Mouse (Mus musculus) embryo, embryonic 9.5 days (tissue): ENCODE results near the gene Gm7929.
"Not testable (repeated sequence)": the region's sequence is repeated elsewhere in the genome, so short reads cannot be mapped to it uniquely, and the experiment has no call there.

Source experiments
- DNase-seq: peaks from one replicate; pipeline ENCODE4 v3.0.0-alpha.2; 2017; ENCODE audit errors: extremely low spot score

The Gm7929 gene

DNA sequence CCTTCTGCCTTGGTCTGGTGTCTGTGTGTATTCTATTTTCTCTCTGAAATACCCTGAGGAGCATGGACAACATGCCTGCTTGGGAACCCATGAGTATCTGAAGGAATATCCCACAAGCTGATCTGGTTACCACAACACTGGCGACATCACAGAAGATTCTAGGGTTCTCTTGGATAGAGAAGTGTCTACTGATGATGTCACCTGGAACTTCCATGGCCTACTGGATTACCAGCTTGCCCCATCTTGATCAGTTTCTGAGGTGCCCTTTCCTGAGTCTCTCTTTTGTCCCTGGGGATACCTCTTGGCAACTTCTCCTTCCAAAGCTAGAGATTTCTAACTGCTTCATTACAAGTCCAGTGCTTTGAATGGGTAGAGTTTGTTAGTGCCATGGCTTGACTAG is at the start of gene Gm7929:
Gene Gm7929 (minus strand): TSS at position 101 of the 400 bp plus-strand sequence.
- not testable (repeated sequence) for DNase-seq

DNA sequence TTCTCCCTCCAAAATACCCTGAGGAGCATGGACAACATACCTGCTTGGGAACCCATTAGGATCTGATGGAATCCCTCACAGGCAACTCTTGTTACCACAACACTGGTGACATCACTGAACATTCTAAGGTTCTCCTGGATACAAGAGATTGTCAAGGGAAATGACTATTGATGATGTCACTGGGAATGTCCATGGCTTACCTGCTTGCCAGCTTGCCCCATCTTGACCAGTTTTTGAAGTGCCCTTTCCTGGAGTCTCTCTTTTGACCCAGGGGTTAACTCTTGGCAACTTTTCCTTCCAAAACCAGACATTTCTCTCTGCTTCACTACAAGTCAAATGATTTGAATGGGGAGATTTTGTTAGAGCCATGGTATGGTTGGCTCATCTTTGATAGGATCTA is 21.9 kb upstream of the Gm7929 start, which contains the start of gene Gm47189:
Gene Gm47189 (minus strand): TSS at position 101 of the 400 bp plus-strand sequence.
- DNase-seq = not testable (repeated sequence)

DNA sequence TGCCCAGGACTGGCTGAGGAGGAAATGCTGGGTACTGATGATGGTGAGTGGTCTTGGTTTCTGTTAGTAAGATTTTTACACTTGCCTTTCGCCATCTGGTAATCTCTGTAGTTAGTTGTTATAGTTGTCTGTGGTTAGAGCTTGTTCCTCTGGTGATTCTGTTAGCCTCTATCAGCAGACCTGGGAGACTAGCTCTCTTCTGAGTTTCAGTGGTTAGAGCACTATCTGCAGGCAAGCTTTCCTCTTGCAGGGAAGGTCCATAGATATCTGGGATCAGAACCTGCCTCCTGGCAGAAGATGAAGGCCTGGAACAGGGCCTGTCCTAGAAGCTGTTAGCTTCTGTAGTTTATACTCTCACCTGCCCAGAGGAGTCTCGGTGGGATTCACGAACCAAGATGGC is 5.5 kb upstream of the Gm7929 start:
- DNase-seq = not testable (repeated sequence)

DNA sequence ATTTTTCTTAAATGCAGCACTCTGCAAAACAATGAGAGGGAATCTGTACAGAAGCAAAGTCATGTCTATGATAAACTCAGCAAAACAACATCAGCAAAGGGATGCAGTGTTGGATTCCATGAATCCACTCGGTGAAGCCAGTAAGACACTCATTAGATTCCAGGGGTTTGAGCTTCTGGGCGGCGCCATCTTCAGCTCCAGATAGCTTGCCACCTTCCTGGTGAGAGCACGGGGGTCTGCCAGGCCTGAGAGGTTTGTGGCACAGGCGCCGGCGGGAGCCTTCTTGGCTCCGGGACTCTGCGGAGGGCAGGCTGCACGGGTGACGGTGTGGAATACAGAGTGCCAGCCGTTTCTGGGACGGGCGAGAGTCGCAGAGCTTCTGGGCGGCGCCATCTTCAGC is 27.0 kb downstream of the Gm7929 start:
- not testable (repeated sequence) for DNase-seq

DNA sequence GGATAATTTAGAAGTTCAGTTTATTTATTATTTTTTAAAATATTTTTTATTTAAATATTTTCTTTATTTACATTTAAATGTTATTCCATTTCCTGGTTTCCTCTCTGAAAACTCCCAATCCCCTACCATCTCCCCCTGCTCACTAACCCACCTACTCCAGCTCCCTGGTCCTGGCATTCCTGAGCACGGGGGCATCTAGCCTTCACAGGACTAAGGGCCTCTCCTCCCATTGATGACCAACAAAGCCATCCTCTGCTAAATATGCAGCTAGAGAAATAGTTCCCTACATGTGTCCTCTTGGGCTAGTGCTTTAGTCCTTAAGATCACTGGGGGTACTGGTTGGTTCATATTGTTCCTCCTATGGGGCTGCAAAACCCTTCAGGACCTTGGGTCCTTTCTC is 33.2 kb downstream of the Gm7929 start:
- not testable (repeated sequence) for DNase-seq

DNA sequence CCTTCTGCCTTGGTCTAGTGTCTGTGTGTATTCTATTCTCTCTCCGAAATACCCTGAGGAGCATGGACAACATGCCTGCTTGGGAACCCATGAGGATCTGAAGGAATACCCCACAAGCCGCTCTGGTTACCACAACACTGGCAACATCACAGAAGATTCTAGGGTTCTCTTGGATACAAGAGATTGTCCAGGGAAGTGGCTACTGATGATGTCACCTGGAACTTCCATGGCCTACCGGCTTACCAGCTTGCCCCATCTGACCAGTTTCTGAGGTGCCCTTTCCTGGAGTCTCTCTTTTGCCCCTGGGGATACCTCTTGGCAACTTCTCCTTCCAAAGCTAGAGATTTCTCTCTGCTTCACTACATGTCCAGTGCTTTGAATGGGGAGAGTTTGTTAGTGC is 48.6 kb downstream of the Gm7929 start, which contains the start of gene Gm8068:
Gene Gm8068 (minus strand): TSS at position 101 of the 400 bp plus-strand sequence.
- DNase-seq = not testable (repeated sequence)
